Mouse (Mus musculus) hindbrain, embryonic 11.5 days (tissue): ENCODE results near the gene Def8. TPM values are rescaled to one million over a fixed set of nuclear protein-coding genes. Genes with fewer than 3 reads are reported as not detected.
"Not testable (repeated sequence)": the region's sequence is repeated elsewhere in the genome, so short reads cannot be mapped to it uniquely, and the experiment has no call there.

Experiments
- ATAC-seq: fragments of 200-750 bp; cut with Nextera tagmentation; 2 replicates; pipeline ENCODE4 v1.8.0; 2017; ENCODE audit warnings: mild to moderate bottlenecking, moderate TSS enrichment, moderate library complexity; ENCODE audit not compliant: low FRiP score
- DNase-seq: peaks from one replicate; pipeline ENCODE4 v3.0.0-alpha.2; 2015; ENCODE audit warnings: low spot score
- H3K27ac ChIP-seq: fragments of 300-500 bp; sonication (generic); 2 replicates; pipeline ENCODE4 v1.5.1; 2014; ENCODE audit warnings: mild to moderate bottlenecking, low read depth, low read length
- H3K27me3 ChIP-seq: fragments of 300-500 bp; sonication (generic); 2 replicates; pipeline ENCODE4 v1.6.1; 2014; ENCODE audit warnings: mild to moderate bottlenecking, low read length, moderate library complexity, mixed read lengths; ENCODE audit not compliant: control insufficient read depth, insufficient read depth
- H3K36me3 ChIP-seq: fragments of 300-500 bp; sonication (generic); 2 replicates; pipeline ENCODE4 v1.6.1; 2014; ENCODE audit warnings: mild to moderate bottlenecking, low read length, moderate library complexity, mixed read lengths; ENCODE audit not compliant: control insufficient read depth, insufficient read depth
- H3K4me1 ChIP-seq: fragments of 300-500 bp; sonication (generic); replicated peaks from 2 replicates; pipeline ENCODE4 v1.6.1; 2014; ENCODE audit warnings: low read length, mixed read lengths; ENCODE audit not compliant: control insufficient read depth, insufficient read depth
- H3K4me2 ChIP-seq: fragments of 300-500 bp; sonication (generic); replicated peaks from 2 replicates; pipeline ENCODE4 v1.6.1; 2014; ENCODE audit warnings: mild to moderate bottlenecking, low read depth, low read length
- H3K4me3 ChIP-seq: fragments of 300-500 bp; sonication (generic); 2 replicates; pipeline ENCODE4 v1.5.1; 2014; ENCODE audit warnings: low read depth, low read length
- H3K9ac ChIP-seq: fragments of 300-500 bp; sonication (generic); 2 replicates; pipeline ENCODE4 v1.6.1; 2014; ENCODE audit warnings: low read depth, low read length
- H3K9me3 ChIP-seq: fragments of 300-500 bp; sonication (generic); 2 replicates; pipeline ENCODE4 v1.6.1; 2016; ENCODE audit warnings: low read length; ENCODE audit not compliant: control insufficient read depth
- WGBS: fragments of 180-500 bp; shearing (Covaris S2); extraction: QIAGEN DNeasy Blood & Tissue Kit; methylation state at CpG from one replicate; pipeline ENCODE4 v1.1.7; 2014; 5-methylcytosine and 5-hydroxymethylcytosine counted together
- polyA plus RNA-seq: library from polyadenylated mRNA; unstranded; fragments of >200 nt; fragmentation: Nextera tagmentation; extraction: Ambion mirVana; gene quantifications from 2 replicates; pipeline ENCODE4 v1.2.1, GENCODE M21; 2014

Def8 gene
- polyA plus RNA-seq, 1 experiment from 2014 or later, result 32.5 TPM

- DNase-seq, result not testable (repeated sequence)
Measured at GRCm38 (mm10) chr8:123474549-123474948, 51.2 kb downstream of the Def8 start.

GRCm38 (mm10) chr8:123476911-123477736 is 53.8 kb downstream of the Def8 start:
- WGBS, result 7% methylated on average over 34 of the region's 34 CpGs
- Histone ChIP-seq H3K9me3 (no peaks in the 10 kb centered on the region), H3K9ac (peak overlapping the region; percentile 84), H3K4me1 (no peaks in the 10 kb centered on the region; the same call in 1 of the 2 replicates), H3K27me3 (no peaks in the 10 kb centered on the region), H3K4me2 (peak overlapping the region; percentile 60), H3K4me3 (peak overlapping the region; percentile 84), H3K27ac (peak overlapping the region; percentile 93; the same call in 1 of the 2 replicates), H3K36me3 (0 out of 2 replicates have a peak, but pooled peaks cover 2% of the 10 kb centered on the region)
- ATAC-seq, result peak; percentile 62
- peak; percentile 55 for DNase-seq

More at GRCm38 (mm10) chr8:123474549-123474948, 51.2 kb downstream of the Def8 start:
- not testable (repeated sequence) for H3K36me3 ChIP-seq, H3K4me3 ChIP-seq, H3K4me1 ChIP-seq, H3K27ac ChIP-seq, ATAC-seq, H3K4me2 ChIP-seq, H3K9ac ChIP-seq, H3K27me3 ChIP-seq, H3K9me3 ChIP-seq
- 73% methylated on average over 5 of the region's 5 CpGs for WGBS

GRCm38 (mm10) chr8:123477737-123478258 is 54.5 kb downstream of the Def8 start, which contains the start of gene Afg3l1:
Gene Afg3l1, plus strand, starts transcription at chr8:123477903.
- H3K36me3 ChIP-seq, result 0 out of 2 replicates have a peak, but pooled peaks cover 2% of the 10 kb centered on the region
- peak within 1 kb of the TSS; percentile 84 for H3K4me3 ChIP-seq
- H3K27ac ChIP-seq, result peak within 1 kb of the TSS; percentile 93
- peak within 1 kb of the TSS; percentile 84 for H3K9ac ChIP-seq
- WGBS, result under 1% methylated on average over 55 of the region's 58 CpGs
- H3K4me1 ChIP-seq, result no peaks in the 10 kb centered on the region; the same call in 1 of the 2 replicates
- peak; percentile 97 for DNase-seq
- peak within 1 kb of the TSS; percentile 60 for H3K4me2 ChIP-seq
- peak; percentile 90 for ATAC-seq
- no peaks in the 10 kb centered on the region for H3K9me3 ChIP-seq
- no peaks in the 10 kb centered on the region for H3K27me3 ChIP-seq

GRCm38 (mm10) chr8:123478456-123479218 is 55.3 kb downstream of the Def8 start:
- H3K4me2 ChIP-seq, result peak overlapping the region; percentile 60
- peak overlapping the region; percentile 84 for H3K9ac ChIP-seq
- 39% methylated on average over 16 of the region's 16 CpGs for WGBS
- no peak for ATAC-seq
- DNase-seq, result no peak
- peak overlapping the region; percentile 84 for H3K4me3 ChIP-seq
- H3K27ac ChIP-seq, result no peak overlapping the region
- no peaks in the 10 kb centered on the region for H3K9me3 ChIP-seq
- H3K4me1 ChIP-seq, result no peaks in the 10 kb centered on the region; the same call in 1 of the 2 replicates
- H3K36me3 ChIP-seq, result 0 out of 2 replicates have a peak, but pooled peaks cover 2% of the 10 kb centered on the region
- no peaks in the 10 kb centered on the region for H3K27me3 ChIP-seq

GRCm38 (mm10) chr8:123482627-123483026 is 59.3 kb downstream of the Def8 start:
- H3K36me3 ChIP-seq, result peaks cover 17% of the 10 kb centered on the region

GRCm38 (mm10) chr8:123491280-123492075 is 68.2 kb downstream of the Def8 start:
- no peak for DNase-seq
- H3K27ac ChIP-seq, result no peak overlapping the region
- WGBS, result 94% methylated on average over 15 of the region's 15 CpGs

More at GRCm38 (mm10) chr8:123482627-123483026, 59.3 kb downstream of the Def8 start:
- H3K9me3 ChIP-seq, result no peaks in the 10 kb centered on the region
- no peaks in the 10 kb centered on the region for H3K27me3 ChIP-seq
- H3K9ac ChIP-seq, result no peak overlapping the region
- no peak overlapping the region for H3K27ac ChIP-seq
- H3K4me2 ChIP-seq, result no peak overlapping the region
- no peak for ATAC-seq
- no peak overlapping the region for H3K4me3 ChIP-seq
- 90% methylated on average over 7 of the region's 7 CpGs for WGBS
- DNase-seq, result no peak
- no peaks in the 10 kb centered on the region; the same call in 1 of the 2 replicates for H3K4me1 ChIP-seq

GRCm38 (mm10) chr8:123492898-123493297 is 69.6 kb downstream of the Def8 start:
- no peaks in the 10 kb centered on the region for H3K27me3 ChIP-seq
- DNase-seq (no peak), ATAC-seq (no peak)
- H3K4me3 ChIP-seq, result no peak overlapping the region
- no peak overlapping the region for H3K9ac ChIP-seq
- no peak overlapping the region for H3K27ac ChIP-seq
- H3K4me2 ChIP-seq, result no peak overlapping the region
- H3K36me3 ChIP-seq, result peaks cover 26% of the 10 kb centered on the region
- no peaks in the 10 kb centered on the region for H3K9me3 ChIP-seq
- WGBS, result 97% methylated on average over 9 of the region's 9 CpGs
- no peaks in the 10 kb centered on the region for H3K4me1 ChIP-seq

More at GRCm38 (mm10) chr8:123491280-123492075, 68.2 kb downstream of the Def8 start:
- H3K9me3 ChIP-seq, result no peaks in the 10 kb centered on the region
- H3K4me1 ChIP-seq, result no peaks in the 10 kb centered on the region
- H3K4me3 ChIP-seq, result no peak overlapping the region
- ATAC-seq, result no peak
- H3K4me2 ChIP-seq, result no peak overlapping the region
- no peaks in the 10 kb centered on the region for H3K27me3 ChIP-seq
- H3K9ac ChIP-seq, result no peak overlapping the region
- H3K36me3 ChIP-seq, result peaks cover 36% of the 10 kb centered on the region

- no peaks in the 10 kb centered on the region for H3K9me3 ChIP-seq
- DNase-seq (no peak), ATAC-seq (no peak)
- H3K27ac ChIP-seq, result no peak overlapping the region
- H3K27me3 ChIP-seq, result no peaks in the 10 kb centered on the region
- H3K9ac ChIP-seq, result no peak overlapping the region
- no peak overlapping the region for H3K4me3 ChIP-seq
- 82% methylated on average over 4 of the region's 4 CpGs for WGBS
- no peaks in the 10 kb centered on the region for H3K4me1 ChIP-seq
- H3K36me3 ChIP-seq, result peaks cover 30% of the 10 kb centered on the region
- no peak overlapping the region for H3K4me2 ChIP-seq
Measured at GRCm38 (mm10) chr8:123497699-123498098, 74.4 kb downstream of the Def8 start.
